Mouse (Mus musculus): ENCODE results near the gene Pjvk. TPM values are rescaled to one million over a fixed set of nuclear protein-coding genes. Genes with fewer than 3 reads are reported as not detected.

Pjvk gene
- polyA plus RNA-seq (2015; fragmentation: Nextera tagmentation; extraction: Ambion mirVana): 0.28 and 0.40 TPM in 2 replicates

DNA sequence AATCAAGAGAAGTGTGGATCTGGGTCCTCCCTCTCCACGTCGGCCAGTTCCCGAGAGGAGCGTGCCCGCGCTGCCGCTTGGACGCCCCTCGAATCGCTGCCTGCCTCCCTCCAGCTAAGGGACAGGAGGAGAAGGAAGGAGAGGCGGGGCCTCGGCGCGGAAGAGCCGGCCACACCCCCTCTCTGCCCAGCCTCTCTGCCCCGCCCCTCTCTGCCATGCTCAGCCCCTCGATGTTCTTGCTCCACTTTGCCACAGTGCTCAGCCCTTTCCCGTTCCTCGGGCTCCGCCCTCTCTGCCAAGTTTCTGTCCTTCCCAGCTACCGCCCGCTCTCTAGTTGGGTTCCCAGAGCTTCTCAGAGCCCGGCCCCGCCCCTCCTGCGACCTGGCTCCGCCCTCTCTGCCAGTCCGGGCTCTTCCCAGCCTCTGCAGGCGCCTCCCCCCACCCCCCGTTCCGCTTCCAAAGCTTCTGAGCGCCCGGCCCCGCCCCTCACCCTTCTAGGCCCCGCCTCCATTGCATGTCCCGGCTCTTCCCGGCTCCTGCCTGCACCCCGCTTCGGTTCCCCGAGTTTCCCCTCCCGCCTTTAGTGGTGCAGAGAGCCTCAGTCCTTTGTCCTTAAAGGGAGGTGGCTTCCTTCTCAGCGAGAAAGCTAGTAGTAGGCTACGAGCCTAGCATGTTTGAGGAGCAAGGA, at the start of gene Pjvk, which contains the start of gene Prkra:
Pjvk (plus strand) TSS at position 594 of the 688 bp plus-strand sequence.
Prkra (minus strand) TSS at position 133 of the 688 bp plus-strand sequence.

GRCm38 (mm10) chr2:76672966-76673392, 24.7 kb downstream of the Pjvk start, which contains the start of gene Fkbp7:
Fkbp7 (minus strand) TSS chr2:76673116.

GRCm38 (mm10) chr2:76674725-76675427, 26.6 kb downstream of the Pjvk start, which contains the start of gene Plekha3:
Plekha3 (plus strand) TSS chr2:76675281.

Other genes with a start within 250 kb of the Pjvk start
- gene Osbpl6, start 242.0 kb upstream of the Pjvk start, polyA plus RNA-seq (2015; fragmentation: Nextera tagmentation; extraction: Ambion mirVana): 2.0 and 2.3 TPM in 2 replicates
- 16.7 and 18.9 TPM in 2 replicates for gene Prkra, start 461 bp upstream of the Pjvk start, polyA plus RNA-seq (2015; fragmentation: Nextera tagmentation; extraction: Ambion mirVana)
- gene Fkbp7, start 24.6 kb downstream of the Pjvk start, polyA plus RNA-seq (2015; fragmentation: Nextera tagmentation; extraction: Ambion mirVana): 68.7 and 92.8 TPM in 2 replicates
- gene Plekha3, start 26.8 kb downstream of the Pjvk start, polyA plus RNA-seq (2015; fragmentation: Nextera tagmentation; extraction: Ambion mirVana): 5.1 and 5.3 TPM in 2 replicates

Data from skeletal muscle tissue, postnatal 0 days (tissue).